Mouse (Mus musculus) CH12.LX (cell line): Measurements from ENCODE around the gene Copg2.

Experiments used
- CTCF ChIP-seq, 2 experiments: IDR thresholded peaks in 1 of 2; conservative IDR thresholded peaks in 1 of 2; 2 replicates each; pipeline ENCODE4 v1.5.1; 2011 to 2012; ENCODE audit warnings: low read depth in 2 of 2, low read length in 2 of 2, improper control_type of control experiment in 1 of 2, inconsistent platforms in 1 of 2, mild to moderate bottlenecking in 1 of 2, moderate library complexity in 1 of 2
- ELF1 ChIP-seq: IDR thresholded peaks from 2 replicates; pipeline ENCODE4 v1.6.1; 2014; ENCODE audit warnings: low read depth, mild to moderate bottlenecking, inconsistent platforms, low read length, improper control_type of control experiment
- JUN ChIP-seq: IDR thresholded peaks from 2 replicates; pipeline ENCODE4 v1.6.1; 2011; ENCODE audit warnings: low read depth, mild to moderate bottlenecking, low read length, improper control_type of control experiment, moderate library complexity; ENCODE audit not compliant: insufficient read depth
- KAT2A ChIP-seq: IDR thresholded peaks from 2 replicates; pipeline ENCODE4 v1.6.1; 2012; ENCODE audit warnings: low read length, improper control_type of control experiment, inconsistent platforms; ENCODE audit not compliant: insufficient replicate concordance
- MAX ChIP-seq: IDR thresholded peaks from 2 replicates; pipeline ENCODE4 v1.6.1; 2011; ENCODE audit warnings: low read length, improper control_type of control experiment
- MAZ ChIP-seq: IDR thresholded peaks from 2 replicates; pipeline ENCODE4 v1.6.1; 2012; ENCODE audit warnings: low read depth, mild to moderate bottlenecking, inconsistent platforms, low read length, improper control_type of control experiment, moderate library complexity
- MXI1 ChIP-seq: IDR thresholded peaks from 2 replicates; pipeline ENCODE4 v1.6.1; 2011; ENCODE audit warnings: mild to moderate bottlenecking, low read depth, low read length, improper control_type of control experiment
- NRF1 ChIP-seq: IDR thresholded peaks from 2 replicates; pipeline ENCODE4 v1.6.1; 2014; ENCODE audit warnings: low read depth, mild to moderate bottlenecking, inconsistent platforms, low read length, improper control_type of control experiment, moderate library complexity
- POLR2A ChIP-seq: IDR thresholded peaks from 2 replicates; pipeline ENCODE4 v1.6.1; 2011; ENCODE audit warnings: low read depth, mild to moderate bottlenecking, improper control_type of control experiment, low read length
- POLR2AphosphoS2 ChIP-seq: IDR thresholded peaks from 2 replicates; pipeline ENCODE4 v1.6.1; 2011; ENCODE audit warnings: low read depth, low read length, improper control_type of control experiment
- TBP ChIP-seq: conservative IDR thresholded peaks from 2 replicates; pipeline ENCODE4 v1.6.1; 2011; ENCODE audit warnings: low read depth, low read length, improper control_type of control experiment
- TCF12 ChIP-seq: IDR thresholded peaks from 2 replicates; pipeline ENCODE4 v1.6.1; 2014; ENCODE audit warnings: low read depth, mild to moderate bottlenecking, inconsistent platforms, low read length, improper control_type of control experiment
- ZKSCAN1 ChIP-seq: IDR thresholded peaks from 2 replicates; pipeline ENCODE4 v1.6.1; 2012; ENCODE audit warnings: low read depth, inconsistent platforms, low read length, improper control_type of control experiment, borderline replicate concordance

DNA sequence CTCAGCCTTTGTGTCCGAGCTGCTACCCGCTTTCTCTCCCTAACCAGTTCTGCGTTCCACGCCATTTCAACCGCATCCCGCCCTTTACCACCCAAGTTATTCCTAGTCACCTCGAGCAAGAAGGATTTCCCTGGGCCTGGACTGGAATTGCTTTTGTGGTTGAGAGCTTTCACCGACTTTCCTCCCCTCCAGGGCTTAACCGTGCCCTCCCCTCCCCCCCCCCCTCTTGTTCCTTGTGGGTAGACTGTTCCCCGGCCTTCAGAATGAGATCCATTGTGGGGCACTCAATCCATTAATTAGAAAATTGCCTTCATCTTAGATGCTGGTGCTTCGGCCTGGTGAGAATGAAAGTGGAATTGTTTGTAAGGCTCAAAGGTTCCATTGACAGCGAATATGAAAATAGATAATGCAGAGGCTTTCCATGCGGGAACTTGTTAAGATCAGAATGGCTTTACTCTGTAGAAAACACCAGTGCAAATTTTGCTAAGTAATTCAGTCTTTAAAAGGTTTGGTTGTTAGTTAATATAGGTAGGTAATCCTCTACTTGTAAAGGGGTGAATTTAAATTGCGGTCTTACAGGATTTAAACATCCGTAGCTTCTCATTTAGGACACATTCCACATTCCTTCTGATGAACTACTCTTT, 160.7 kb downstream of the Copg2 start:
- TF ChIP-seq POLR2A (no peak), KAT2A (no peak), CTCF (conservative IDR thresholded peaks at IDR 0.05 in 1 of 2, IDR thresholded peaks at IDR 0.05 in 1 of 2; ENCODE audit: low read depth in 2 of 2, low read length in 2 of 2) (no peak), NRF1 (no peak), MAX (no peak), ELF1 (no peak), POLR2AphosphoS2 (no peak), MAZ (no peak), TCF12 (no peak), MXI1 (no peak), ZKSCAN1 (no peak), TBP (no peak), JUN (no peak)
